Mouse (Mus musculus): ENCODE measurements around the gene Ccdc57.

DNA sequence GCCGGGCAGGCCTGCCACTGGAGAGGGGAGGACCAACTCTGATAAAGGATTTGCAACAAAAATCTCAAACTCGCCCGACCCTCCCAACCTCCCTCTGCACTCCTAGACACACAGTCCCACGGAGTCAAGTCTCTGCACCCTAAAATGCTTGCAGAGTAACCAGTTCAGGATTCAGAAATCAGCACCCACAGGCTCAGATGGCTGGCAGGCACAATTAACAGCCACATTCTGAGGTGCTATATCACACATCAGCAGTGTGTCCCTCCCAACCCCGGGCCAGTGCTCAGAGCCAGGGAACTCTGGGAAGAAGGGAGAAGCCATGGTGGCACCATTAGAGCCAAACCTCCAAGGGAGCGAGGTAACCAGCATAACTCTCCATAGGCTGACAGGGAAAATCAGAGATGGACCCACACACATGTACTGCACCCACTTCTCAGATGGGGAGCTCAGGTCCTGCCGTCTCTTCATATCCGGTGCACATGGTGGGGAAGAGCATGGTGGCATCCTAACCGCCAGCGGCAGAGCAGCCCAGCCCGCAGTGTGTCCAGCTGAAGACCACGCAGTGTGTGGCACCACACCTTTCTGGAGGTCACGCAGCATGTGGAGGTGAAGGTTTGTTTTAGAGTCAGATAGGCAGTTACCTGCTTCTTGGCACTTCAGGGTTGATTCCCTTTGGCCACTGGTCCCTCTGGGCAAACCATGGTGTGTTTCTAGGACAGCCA lies 29.5 kb upstream of the Ccdc57 start:
- TF ChIP-seq GATA1 (IDR thresholded peaks at IDR 0.05; ENCODE audit: borderline replicate concordance, low read length), result no peak
- no peak for TF ChIP-seq FLI1 (IDR thresholded peaks at IDR 0.05; ENCODE audit: low read length)
